Mouse (Mus musculus) liver, adult (tissue): Measurements from ENCODE around the gene Ttn.

Experiments used
- GATA4 ChIP-seq: IDR thresholded peaks from 2 replicates; pipeline ENCODE4 v1.6.1; 2014; ENCODE audit warnings: mild to moderate bottlenecking, low read length; ENCODE audit not compliant: insufficient replicate concordance

The Ttn gene

DNA sequence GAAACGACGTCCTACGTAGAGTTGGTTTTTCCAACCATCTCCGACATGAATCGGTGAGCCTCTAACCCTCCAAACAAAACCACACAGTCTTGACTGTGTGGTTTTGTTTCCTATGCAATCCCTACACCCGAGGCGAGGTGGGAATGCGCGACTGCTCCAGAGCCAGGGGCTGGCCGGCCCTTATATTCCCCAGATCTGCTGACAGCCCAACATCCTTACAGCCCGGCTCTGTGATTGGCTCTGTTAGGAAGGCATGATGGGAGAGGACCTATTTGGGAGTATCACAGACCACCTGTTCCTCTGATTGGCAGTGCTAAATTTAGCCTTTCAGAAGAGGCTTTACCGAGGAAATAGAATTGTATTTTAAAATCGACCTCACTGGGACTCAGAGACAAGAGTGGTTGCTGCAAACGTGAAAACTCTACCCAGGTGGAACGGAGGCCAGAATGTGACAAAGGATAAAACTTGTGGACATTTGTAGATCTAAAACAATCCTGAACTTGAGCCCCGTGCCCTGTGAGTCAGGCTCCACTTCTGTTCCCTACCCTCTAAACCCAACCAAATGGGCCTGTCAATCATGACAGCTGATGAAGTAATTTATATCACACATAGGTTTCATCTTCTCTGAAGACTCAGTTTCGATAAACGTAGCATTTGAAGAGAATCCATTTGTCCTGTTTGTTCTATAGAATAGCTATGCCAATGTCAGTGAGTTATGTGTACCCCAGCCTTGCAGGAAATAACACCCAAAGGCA lies at the start of gene Ttn:
Gene Ttn, minus strand, starts transcription at position 157 of the 755 bp plus-strand sequence.
- TF ChIP-seq GATA4, result no peak

DNA sequence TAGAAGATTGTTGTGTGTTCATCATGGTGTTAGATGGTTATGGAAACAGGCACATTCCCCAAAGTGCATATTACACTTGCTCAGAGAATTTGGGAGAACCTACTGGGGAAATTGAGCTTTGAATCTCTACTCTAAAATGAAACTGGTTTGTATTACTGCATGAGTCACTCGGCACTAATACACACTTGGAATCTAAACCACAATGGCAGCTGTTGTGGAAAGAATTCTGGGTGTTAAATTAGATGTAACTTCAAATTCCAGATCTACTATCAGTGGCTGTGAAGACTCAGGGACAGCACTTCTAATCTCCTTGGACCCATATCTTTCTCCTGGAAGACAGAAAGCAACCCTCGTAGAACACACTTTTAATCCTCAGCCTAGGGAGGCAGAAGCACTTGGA lies 38.3 kb upstream of the Ttn start:
- no peak for TF ChIP-seq GATA4

DNA sequence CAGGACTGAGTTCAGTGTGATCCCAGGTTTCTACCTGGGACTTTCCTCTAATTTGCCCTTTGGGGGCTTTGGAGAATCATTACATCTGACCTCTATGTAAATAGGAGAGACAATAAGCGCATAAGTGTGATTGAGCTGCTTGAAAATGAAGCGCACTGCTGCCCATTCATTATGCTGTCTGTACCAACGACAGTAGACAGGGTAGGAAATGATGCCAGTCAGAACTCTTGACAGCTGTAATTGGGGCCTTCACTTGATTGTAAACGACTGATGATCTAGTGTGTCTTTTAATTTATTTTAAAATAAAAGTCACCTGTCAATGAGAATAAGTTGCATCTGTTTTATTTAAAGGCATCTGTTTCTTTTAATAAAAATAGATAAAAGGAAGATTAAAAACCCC lies 35.4 kb upstream of the Ttn start:
- no peak for TF ChIP-seq GATA4

- no peak for TF ChIP-seq GATA4
Measured at GRCm38 (mm10) chr2:77011981-77012380, 29.6 kb upstream of the Ttn start.

DNA sequence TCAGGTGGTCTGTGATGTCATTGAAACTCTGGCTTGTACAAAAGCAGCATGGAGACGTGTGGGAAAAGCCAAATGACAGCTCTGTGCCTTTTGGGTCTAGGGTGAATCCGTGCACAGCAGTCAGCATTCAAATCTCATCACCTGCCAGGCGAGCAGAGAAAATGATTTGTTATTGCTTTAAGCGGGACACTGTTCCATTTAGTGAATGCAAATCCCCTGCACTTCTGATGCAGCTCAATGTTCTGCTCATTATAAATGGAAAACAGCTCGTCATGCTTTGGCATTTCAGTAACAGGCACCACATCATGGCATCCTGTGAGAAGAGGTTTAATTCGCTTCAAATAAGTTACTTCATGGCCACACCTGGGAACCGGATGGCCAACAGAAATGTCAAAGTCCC lies 24.7 kb upstream of the Ttn start:
- TF ChIP-seq GATA4, result no peak

DNA sequence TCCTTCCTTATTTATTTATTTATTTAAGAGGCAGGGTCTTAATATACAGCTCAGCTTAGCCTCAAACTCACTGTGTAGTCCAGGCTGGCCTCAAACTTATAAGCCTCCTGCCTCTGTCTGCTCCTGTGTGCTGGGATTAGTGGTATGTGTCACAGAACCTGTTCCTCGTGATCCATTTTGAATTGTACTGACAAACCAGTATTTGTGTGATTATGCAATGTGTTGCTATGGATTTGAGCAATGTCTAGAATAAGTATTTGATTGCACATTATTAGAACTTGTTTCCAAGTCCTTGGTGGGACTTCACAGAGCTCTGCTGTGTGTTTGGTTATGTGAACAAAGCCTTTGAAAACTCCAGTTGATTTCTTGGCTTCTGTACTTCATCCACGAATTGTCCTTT lies 20.8 kb upstream of the Ttn start:
- no peak for TF ChIP-seq GATA4

DNA sequence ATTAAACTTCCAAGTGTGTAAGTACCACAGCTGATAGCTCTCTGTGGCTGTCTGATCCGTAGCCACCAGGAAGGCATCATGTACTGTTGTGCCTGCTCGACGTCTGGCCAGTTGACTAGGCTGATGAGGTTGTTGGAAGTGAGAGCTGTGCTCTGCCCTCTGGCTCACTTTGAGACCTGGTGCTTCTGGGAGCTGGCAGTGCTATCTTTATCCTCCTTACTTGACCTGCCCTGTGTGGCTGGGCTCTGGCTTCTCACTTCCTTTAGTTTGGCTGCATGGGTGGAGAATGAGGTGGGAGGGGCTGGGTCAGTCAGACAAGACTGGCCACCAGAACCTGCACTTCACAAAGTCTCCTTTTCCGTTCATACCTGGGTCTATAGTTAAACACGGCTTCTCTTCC lies 16.0 kb upstream of the Ttn start:
- no peak for TF ChIP-seq GATA4

DNA sequence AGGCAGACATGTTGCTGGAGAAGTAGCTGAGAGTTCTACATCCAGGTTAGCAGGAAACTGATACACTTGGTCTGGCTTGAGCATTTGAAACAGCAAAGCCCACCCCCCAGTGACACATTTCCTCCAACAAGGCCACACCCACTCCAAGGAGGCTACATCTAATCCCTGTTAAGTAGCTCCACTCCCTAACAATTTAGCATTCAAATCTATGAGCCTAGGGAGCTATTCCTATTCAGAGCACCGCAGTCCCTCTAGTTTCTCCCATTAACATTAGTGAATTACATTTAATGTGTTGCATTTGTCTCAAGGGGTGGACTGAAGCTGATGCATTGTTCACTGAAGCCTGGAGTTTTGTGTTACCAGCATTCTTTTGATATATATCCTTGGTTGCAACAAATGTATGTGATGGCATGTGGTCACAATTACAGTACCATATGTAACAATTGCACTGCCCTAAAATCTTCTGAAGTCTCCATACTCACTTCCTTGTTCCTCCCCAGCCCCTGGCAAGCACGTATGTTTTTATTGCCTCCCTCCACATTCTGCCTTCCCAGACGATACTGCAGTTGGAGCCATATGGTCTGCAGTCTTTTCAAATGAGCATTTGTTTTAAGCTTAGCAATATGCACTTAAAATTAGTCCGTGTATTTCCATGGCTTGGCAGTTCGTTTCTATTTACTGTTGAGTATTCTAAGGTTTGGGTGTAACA lies 10.3 kb upstream of the Ttn start:
- no peak for TF ChIP-seq GATA4

DNA sequence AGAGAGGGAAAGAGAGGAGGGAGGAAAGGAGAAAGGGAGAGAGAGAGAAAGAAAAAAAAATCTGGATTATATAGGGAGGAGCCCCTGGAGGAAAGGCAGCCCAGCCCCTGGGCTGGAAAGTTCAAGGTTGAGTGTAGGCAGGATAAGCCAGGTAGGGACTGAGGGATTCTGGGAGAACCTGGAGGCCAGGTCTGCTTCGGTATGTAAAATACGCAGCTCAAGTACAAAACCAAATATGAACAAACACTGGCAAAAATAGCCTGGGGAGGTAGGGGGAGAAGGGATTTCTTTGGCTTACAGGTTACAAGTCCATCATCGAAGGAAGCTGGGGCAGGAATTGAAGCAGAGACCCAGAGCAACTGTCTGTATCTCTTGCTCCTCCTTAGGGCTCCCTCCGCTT lies 5.0 kb upstream of the Ttn start:
- no peak for TF ChIP-seq GATA4

- TF ChIP-seq GATA4, result no peak
Measured at GRCm38 (mm10) chr2:76984384-76984783, 2.0 kb upstream of the Ttn start.

- TF ChIP-seq GATA4, result no peak
Measured at GRCm38 (mm10) chr2:76983601-76984000, 1.3 kb upstream of the Ttn start.

GRCm38 (mm10) chr2:76981717-76982116 lies 630 bp downstream of the Ttn start:
- TF ChIP-seq GATA4, result no peak

DNA sequence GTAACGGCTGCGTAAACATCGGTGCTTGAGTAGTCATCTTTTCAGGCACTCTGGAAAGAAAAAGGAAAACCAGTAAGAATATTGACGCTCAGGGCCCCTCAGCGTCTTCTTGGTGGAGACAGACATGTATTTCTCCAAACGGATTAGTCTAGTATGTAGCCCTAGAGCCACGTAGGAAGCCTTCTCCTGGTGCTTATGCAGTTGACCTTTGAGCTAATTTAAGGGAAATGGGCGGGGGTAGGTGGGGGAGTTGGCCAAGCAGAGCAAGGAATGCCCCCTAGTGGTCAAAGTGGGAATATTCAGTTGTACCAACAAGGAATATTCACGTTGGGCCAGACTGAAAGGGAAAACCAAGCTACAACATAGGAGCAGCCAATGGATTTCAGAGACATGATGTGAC lies 2.2 kb downstream of the Ttn start:
- no peak for TF ChIP-seq GATA4

DNA sequence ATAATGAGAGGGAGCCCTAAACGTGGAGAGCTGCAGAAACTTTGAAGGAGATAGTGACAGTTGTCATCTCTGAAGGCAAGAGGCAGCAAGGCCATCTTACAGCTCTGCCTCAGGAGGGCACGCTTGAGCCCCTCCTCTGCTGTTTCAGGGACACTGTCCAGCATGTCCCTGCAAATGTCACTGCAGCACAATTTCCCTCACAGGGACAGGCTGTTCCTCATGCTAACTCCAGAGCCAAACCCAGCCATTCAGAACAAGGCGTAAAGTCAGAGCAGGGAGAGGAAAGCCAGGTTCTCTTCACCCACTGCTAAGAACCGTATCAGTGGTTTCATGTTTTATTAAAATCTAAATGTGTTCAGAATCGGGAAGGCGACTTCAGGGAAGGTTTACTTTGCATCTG lies 4.7 kb downstream of the Ttn start:
- TF ChIP-seq GATA4, result no peak

- no peak for TF ChIP-seq GATA4
Measured at GRCm38 (mm10) chr2:76972051-76972450, 10.3 kb downstream of the Ttn start.

DNA sequence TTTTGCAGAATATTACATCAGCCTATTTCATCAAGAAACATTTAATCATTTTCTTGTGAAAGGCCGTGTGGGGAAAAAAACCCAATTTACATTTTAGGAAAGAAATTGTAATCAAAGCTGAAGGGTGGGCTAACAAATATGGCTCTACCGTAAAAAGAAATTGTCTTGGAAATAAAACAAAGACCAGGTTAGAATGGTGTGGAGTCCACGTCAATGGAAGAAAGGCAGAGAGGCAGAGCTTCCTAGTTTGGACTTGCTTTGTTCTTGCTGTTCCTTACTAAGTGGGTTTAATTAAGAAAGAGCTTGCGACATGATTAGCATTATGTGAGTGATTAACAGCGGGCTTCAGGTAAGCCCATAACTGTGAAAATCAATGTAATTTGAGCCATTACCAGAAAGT lies 11.3 kb downstream of the Ttn start:
- no peak for TF ChIP-seq GATA4

- no peak for TF ChIP-seq GATA4
Measured at GRCm38 (mm10) chr2:76970669-76971068, 11.7 kb downstream of the Ttn start.

DNA sequence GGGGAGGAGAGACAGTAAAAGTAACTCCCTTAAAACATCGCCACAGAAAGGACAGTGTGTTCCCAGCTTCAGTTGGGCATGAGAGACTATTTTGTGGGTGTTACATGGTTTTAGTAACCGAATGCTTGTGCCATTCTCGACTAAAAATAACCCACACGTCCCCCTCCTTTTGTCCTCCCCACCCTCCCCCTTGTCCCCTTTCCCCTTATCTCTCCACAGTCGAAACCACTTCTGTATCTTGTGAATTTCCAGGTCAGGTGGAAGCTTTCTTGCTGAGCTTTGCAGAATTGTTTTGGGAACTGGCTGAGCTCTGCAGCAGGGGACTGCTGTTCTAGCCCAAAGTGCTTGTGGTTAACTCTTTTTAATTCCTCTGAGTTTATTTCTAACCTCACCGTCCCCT lies 12.1 kb downstream of the Ttn start:
- no peak for TF ChIP-seq GATA4

GRCm38 (mm10) chr2:76969637-76970036 lies 12.7 kb downstream of the Ttn start:
- no peak for TF ChIP-seq GATA4
